Mouse (Mus musculus) CH12.LX (cell line): Measurements from ENCODE around the gene Ankrd17. TPM values are rescaled to one million over a fixed set of nuclear protein-coding genes. Genes with fewer than 3 reads are reported as not detected.

ENCODE experiments used
- DNase-seq: peaks from one replicate; pipeline ENCODE4 v3.0.0-alpha.2; 2013; ENCODE audit errors: extremely low read depth
- H3K27ac ChIP-seq: 2 replicates; pipeline ENCODE4 v1.5.1; 2012; ENCODE audit warnings: low read depth, mild to moderate bottlenecking, control low read depth, moderate library complexity; ENCODE audit not compliant: insufficient read depth
- H3K27me3 ChIP-seq: replicated peaks from 2 replicates; pipeline ENCODE3; 2012; ENCODE audit warnings: inconsistent platforms
- H3K36me3 ChIP-seq, 2 experiments: replicated peaks in 1 of 2; 2 replicates each; pipeline versions ENCODE3 to v1.6.1; 2012; ENCODE audit warnings: inconsistent platforms in 1 of 2, low read length in 1 of 2, mild to moderate bottlenecking in 1 of 2, mixed read lengths in 1 of 2, moderate library complexity in 1 of 2; ENCODE audit not compliant: control insufficient read depth in 1 of 2, insufficient read depth in 1 of 2
- H3K4me1 ChIP-seq, 2 experiments: 2 replicates each; pipeline ENCODE4 v1.6.1; 2012; ENCODE audit warnings: inconsistent platforms in 1 of 2, moderate library complexity in 1 of 2; ENCODE audit not compliant: insufficient read depth in 2 of 2, control insufficient read depth in 1 of 2
- H3K4me2 ChIP-seq: 2 replicates; pipeline ENCODE4 v1.6.1; 2012; ENCODE audit warnings: low read depth, mild to moderate bottlenecking, control low read depth; ENCODE audit not compliant: poor library complexity, insufficient read depth, severe bottlenecking
- H3K4me3 ChIP-seq, 3 experiments: fragments of 150-350 bp in 1 of 3; sonication (generic) in 1 of 3; replicated peaks in 1 of 3; 2 replicates each; pipeline versions ENCODE3 to v1.5.1; 2011 to 2012; ENCODE audit warnings: low read depth in 2 of 3, low read length in 2 of 3, mild to moderate bottlenecking in 2 of 3, moderate library complexity in 2 of 3, control low read depth in 1 of 3, improper control_type of control experiment in 1 of 3, inconsistent platforms in 1 of 3, mixed read lengths in 1 of 3; ENCODE audit not compliant: poor library complexity in 1 of 3
- H3K79me2 ChIP-seq: replicated peaks from 2 replicates; pipeline ENCODE4 v1.6.1; 2012; ENCODE audit warnings: mild to moderate bottlenecking, moderate library complexity; ENCODE audit not compliant: control insufficient read depth, poor library complexity, insufficient read depth, severe bottlenecking; ENCODE audit errors: extremely low read depth
- H3K9ac ChIP-seq: 2 replicates; pipeline ENCODE4 v1.6.1; 2012; ENCODE audit warnings: low read depth, mild to moderate bottlenecking, control low read depth, moderate library complexity; ENCODE audit not compliant: insufficient read depth
- H3K9me3 ChIP-seq: replicated peaks from 2 replicates; pipeline ENCODE3; 2012; ENCODE audit warnings: low read length, inconsistent platforms, mixed read lengths
- CTCF ChIP-seq, 2 experiments: IDR thresholded peaks in 1 of 2; conservative IDR thresholded peaks in 1 of 2; 2 replicates each; pipeline ENCODE4 v1.5.1; 2011 to 2012; ENCODE audit warnings: low read depth in 2 of 2, low read length in 2 of 2, improper control_type of control experiment in 1 of 2, inconsistent platforms in 1 of 2, mild to moderate bottlenecking in 1 of 2, moderate library complexity in 1 of 2
- IRF4 ChIP-seq: IDR thresholded peaks from 2 replicates; pipeline ENCODE4 v1.6.1; 2014; ENCODE audit warnings: low read depth, mild to moderate bottlenecking, inconsistent platforms, low read length, improper control_type of control experiment
- JUN ChIP-seq: IDR thresholded peaks from 2 replicates; pipeline ENCODE4 v1.6.1; 2011; ENCODE audit warnings: low read depth, mild to moderate bottlenecking, low read length, improper control_type of control experiment, moderate library complexity; ENCODE audit not compliant: insufficient read depth
- JUND ChIP-seq: conservative IDR thresholded peaks from 2 replicates; pipeline ENCODE4 v1.6.1; 2011; ENCODE audit warnings: low read depth, low read length, improper control_type of control experiment
- KAT2A ChIP-seq: IDR thresholded peaks from 2 replicates; pipeline ENCODE4 v1.6.1; 2012; ENCODE audit warnings: low read length, improper control_type of control experiment, inconsistent platforms; ENCODE audit not compliant: insufficient replicate concordance
- MAX ChIP-seq: IDR thresholded peaks from 2 replicates; pipeline ENCODE4 v1.6.1; 2011; ENCODE audit warnings: low read length, improper control_type of control experiment
- MXI1 ChIP-seq: IDR thresholded peaks from 2 replicates; pipeline ENCODE4 v1.6.1; 2011; ENCODE audit warnings: mild to moderate bottlenecking, low read depth, low read length, improper control_type of control experiment
- PAX5 ChIP-seq: IDR thresholded peaks from 2 replicates; pipeline ENCODE4 v1.6.1; 2012; ENCODE audit warnings: low read length, inconsistent platforms, mixed read lengths
- RAD21 ChIP-seq: IDR thresholded peaks from 2 replicates; pipeline ENCODE4 v1.6.1; 2011; ENCODE audit warnings: low read depth, mild to moderate bottlenecking, low read length, improper control_type of control experiment, moderate library complexity
- SIN3A ChIP-seq: IDR thresholded peaks from 2 replicates; pipeline ENCODE4 v1.6.1; 2012; ENCODE audit warnings: low read length, improper control_type of control experiment, inconsistent platforms
- SMC3 ChIP-seq: IDR thresholded peaks from 2 replicates; pipeline ENCODE4 v1.6.1; 2011; ENCODE audit warnings: low read depth, low read length, improper control_type of control experiment
- UBTF ChIP-seq: IDR thresholded peaks from 2 replicates; pipeline ENCODE4 v1.6.1; 2012; ENCODE audit warnings: low read depth, mild to moderate bottlenecking, inconsistent platforms, low read length, improper control_type of control experiment, moderate library complexity
- USF1 ChIP-seq: IDR thresholded peaks from 2 replicates; pipeline ENCODE4 v1.6.1; 2014; ENCODE audit warnings: low read depth, mild to moderate bottlenecking, inconsistent platforms, low read length, improper control_type of control experiment
- USF2 ChIP-seq: conservative IDR thresholded peaks from 2 replicates; pipeline ENCODE4 v1.6.1; 2011; ENCODE audit warnings: low read depth, low read length, improper control_type of control experiment
- ZC3H11A ChIP-seq: IDR thresholded peaks from 2 replicates; pipeline ENCODE4 v1.6.1; 2012; ENCODE audit warnings: low read depth, mild to moderate bottlenecking, inconsistent platforms, low read length, improper control_type of control experiment
- ZMIZ1 ChIP-seq: IDR thresholded peaks from 2 replicates; pipeline ENCODE4 v1.6.1; 2012; ENCODE audit warnings: low read depth, mild to moderate bottlenecking, inconsistent platforms, low read length, improper control_type of control experiment
- dilution Hi-C: fragments of 300-500 bp; cut with MboI; formaldehyde crosslinking; loops from 2 replicates; pipeline ENCODE4 v1.14.3; 2020; ENCODE audit warnings: low sequenced_read_pairs; ENCODE audit not compliant: extremely low pct_unique_long_range_greater_than_20kb, extremely low pct_ligation_motif_present
- in situ Hi-C: fragments of 300-500 bp; cut with MboI; formaldehyde crosslinking; loops from 3 replicates; pipeline ENCODE4 v1.14.3; 2019; ENCODE audit warnings: low sequenced_read_pairs, low pct_ligation_motif_present, low pct_unique_long_range_greater_than_20kb, mixed read lengths
- polyA plus RNA-seq: library from polyadenylated mRNA; unstranded; fragments of >175 nt; gene quantifications from 2 replicates; pipeline ENCODE4 v1.2.1, GENCODE M21; 2012; ENCODE audit warnings: low read depth; ENCODE audit not compliant: insufficient read length
- total RNA-seq, 2 experiments: library from RNA; depleted of rRNA; stranded (reverse); fragments of 300-350 nt in 1 of 2; fragments of >200 nt in 1 of 2; gene quantifications; 2 replicates each; pipeline ENCODE4 v1.2.3; 2012 to 2014

Ankrd17 gene
- total and polyA plus RNA-seq, 3 experiments, result 31.7 to 71.5 (median 36.3) TPM

DNA sequence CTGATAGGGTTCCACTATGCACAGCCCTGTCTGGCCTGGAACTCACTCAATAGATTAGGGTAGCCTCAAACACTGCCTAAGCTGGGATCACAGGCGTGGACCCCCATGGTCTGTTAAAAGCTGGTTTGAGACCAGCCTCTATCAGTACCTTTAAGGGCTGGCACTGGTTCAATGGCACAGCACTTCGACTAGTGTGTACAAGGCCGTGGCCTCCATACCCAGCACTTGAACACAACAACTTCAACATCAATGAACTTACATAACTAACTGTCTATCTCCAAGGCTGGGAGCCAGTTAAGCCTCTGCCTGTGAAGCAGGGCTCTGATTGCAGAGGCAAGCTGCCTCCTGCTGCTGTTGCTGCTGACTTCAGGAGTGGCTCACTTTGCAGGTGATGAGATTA lies 148.6 kb downstream of the Ankrd17 start:
- Histone ChIP-seq H3K4me1 (peaks cover 0 to 12% of the 10 kb centered on the region in 2 experiments; a peak in 2 of 4 replicates), H3K27me3 (no peaks in the 10 kb centered on the region), H3K36me3 (peaks cover 58 to 87% of the 10 kb centered on the region in 2 experiments), H3K9ac (no peak overlapping the region), H3K4me3 (no peak overlapping the region), H3K4me2 (no peak overlapping the region), H3K27ac (no peak overlapping the region), H3K79me2 (peaks cover 1% of the 10 kb centered on the region; the same call in 1 of the 2 replicates)
- dilution Hi-C loops, result no loop called here
- in situ Hi-C loops, result loop anchor here (25.0 kb wide), 2 partner anchors 270 to 395 kb away; partner anchors contain the start of gene Afp
- DNase-seq, result no peak
- TF ChIP-seq RAD21, result no peak
- no peak for TF ChIP-seq USF1
- TF ChIP-seq JUN, result no peak
- TF ChIP-seq PAX5, result no peak
- TF ChIP-seq, all 38 proteins: peak for 0
- H3K9me3 ChIP-seq, result no peaks in the 10 kb centered on the region

GRCm38 (mm10) chr5:90217226-90217625 lies 149.2 kb downstream of the Ankrd17 start:
- Histone ChIP-seq H3K79me2 (no peaks in the 10 kb centered on the region), H3K4me2 (no peak overlapping the region), H3K36me3 (peaks cover 58 to 85% of the 10 kb centered on the region in 2 experiments), H3K4me3 (no peak overlapping the region), H3K27ac (no peak overlapping the region), H3K9ac (no peak overlapping the region), H3K4me1 (peaks cover 0 to 6% of the 10 kb centered on the region in 2 experiments; a peak in 2 of 4 replicates), H3K27me3 (no peaks in the 10 kb centered on the region), H3K9me3 (peaks cover 3% of the 10 kb centered on the region)
- DNase-seq, result no peak
- dilution Hi-C loops, result no loop called here
- in situ Hi-C loops, result loop anchor here (25.0 kb wide), 2 partner anchors 270 to 395 kb away; partner anchors contain the start of gene Afp
- TF ChIP-seq ZMIZ1, result no peak

- no peak for DNase-seq
- H3K27me3 ChIP-seq, result no peaks in the 10 kb centered on the region
- H3K36me3 ChIP-seq, result peaks cover 35 to 47% of the 10 kb centered on the region in 2 experiments
- H3K4me3 ChIP-seq, result no peak overlapping the region
- no peaks in the 10 kb centered on the region for H3K79me2 ChIP-seq
- no peak overlapping the region for H3K27ac ChIP-seq
- TF ChIP-seq USF1, result no peak
- no peak for TF ChIP-seq SIN3A
- no peak for TF ChIP-seq USF2
- no peak for TF ChIP-seq MXI1
- TF ChIP-seq IRF4, result no peak
- TF ChIP-seq SMC3, result no peak
- TF ChIP-seq CTCF (conservative IDR thresholded peaks at IDR 0.05 in 1 of 2, IDR thresholded peaks at IDR 0.05 in 1 of 2; ENCODE audit: low read depth in 2 of 2, low read length in 2 of 2), result no peak
- no peak for TF ChIP-seq UBTF
- TF ChIP-seq JUND, result no peak
- no peak for TF ChIP-seq KAT2A
- no peak for TF ChIP-seq ZC3H11A
- no peak for TF ChIP-seq MAX
- TF ChIP-seq, all 38 proteins: peak for 0
- Histone ChIP-seq H3K9ac (no peak overlapping the region), H3K4me1 (no peaks in the 10 kb centered on the region), H3K4me2 (no peak overlapping the region), H3K9me3 (peaks cover 3% of the 10 kb centered on the region)
- in situ Hi-C loops, result loop anchor here (25.0 kb wide), 2 partner anchors 274 to 399 kb away; partner anchors contain the start of gene Afp
- dilution Hi-C loops, result no loop called here
Measured at GRCm38 (mm10) chr5:90213356-90213755, 153.0 kb downstream of the Ankrd17 start.
